Mouse (Mus musculus): ENCODE results near the gene Tmsb15b1. TPM values are rescaled to one million over a fixed set of nuclear protein-coding genes. Genes with fewer than 3 reads are reported as not detected.
A peak's percentile ranks its signal among the peaks of the same experiment; 100 is the strongest.
"Not testable (repeated sequence)": the region's sequence is repeated elsewhere in the genome, so short reads cannot be mapped to it uniquely, and the experiment has no call there.

The Tmsb15b1 gene
- total and polyA plus RNA-seq, 2 experiments from 2014 or later: 3.0 to 34.5 TPM

GRCm38 (mm10) chrX:136959688-136960087 is 17.0 kb downstream of the Tmsb15b1 start:
- H3K9ac ChIP-seq (replicated peaks; ENCODE audit: low read length, poor library complexity, severe bottlenecking): no peak overlapping the region
- ATAC-seq (ENCODE audit: low FRiP score): no peak
- peak; percentile 17 for DNase-seq (ENCODE audit: low spot score)
- no peak overlapping the region for H3K27ac ChIP-seq (ENCODE audit: low read depth, low read length)
- H3K4me1 ChIP-seq (ENCODE audit: insufficient read depth, low read length): no peaks in the 10 kb centered on the region
- H3K9me3 ChIP-seq (ENCODE audit: low read length): no peaks in the 10 kb centered on the region
- H3K36me3 ChIP-seq (ENCODE audit: insufficient read depth, low read length): no peaks in the 10 kb centered on the region
- TF ChIP-seq CTCF (IDR thresholded peaks at IDR 0.05): peak; percentile 71
- no peak overlapping the region for H3K4me3 ChIP-seq (ENCODE audit: low read depth, low read length)
- no peak overlapping the region for H3K4me2 ChIP-seq (ENCODE audit: low read depth, low read length, poor library complexity, severe bottlenecking)
- H3K27me3 ChIP-seq (ENCODE audit: insufficient read depth, low read length): no peaks in the 10 kb centered on the region
- 37% methylated on average over 2 of the region's 2 CpGs for WGBS

DNA sequence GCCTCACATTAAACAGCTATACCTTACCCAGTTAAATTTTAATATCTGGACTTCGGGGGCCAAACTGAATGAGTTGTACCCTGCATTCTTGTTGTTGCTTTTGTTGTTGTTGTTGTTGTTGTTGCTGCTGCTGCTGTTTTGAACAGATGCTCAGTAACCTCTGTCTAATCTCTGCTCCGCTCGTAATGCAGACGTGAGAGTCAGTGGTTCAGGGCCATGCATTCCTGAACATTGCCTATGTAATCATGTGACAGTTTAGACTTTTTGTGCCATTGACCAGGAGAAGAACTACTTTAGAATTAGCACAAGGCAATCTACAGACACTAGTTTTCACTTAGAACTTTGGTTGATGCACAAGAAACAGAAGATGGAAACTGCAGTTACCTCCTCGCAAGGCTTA is 18.4 kb downstream of the Tmsb15b1 start:
- 53% methylated on average over 5 of the region's 5 CpGs for WGBS

GRCm38 (mm10) chrX:136957583-136958279 is 18.9 kb downstream of the Tmsb15b1 start:
- not testable (repeated sequence) for H3K9me3 ChIP-seq (ENCODE audit: low read length); H3K27me3 ChIP-seq (ENCODE audit: insufficient read depth, low read length); H3K27ac ChIP-seq (ENCODE audit: low read depth, low read length); H3K4me1 ChIP-seq (ENCODE audit: insufficient read depth, low read length); H3K9ac ChIP-seq (replicated peaks; ENCODE audit: low read length, poor library complexity, severe bottlenecking); H3K36me3 ChIP-seq (ENCODE audit: insufficient read depth, low read length)
- WGBS: 32% methylated on average over 13 of the region's 13 CpGs
- peak; percentile 99 for ATAC-seq (ENCODE audit: low FRiP score)
- Histone ChIP-seq H3K4me3 (ENCODE audit: low read depth, low read length) (peak overlapping the region; percentile 36), H3K4me2 (ENCODE audit: low read depth, low read length, poor library complexity, severe bottlenecking) (peak overlapping the region; percentile 40)
- peak; percentile 82 for DNase-seq (ENCODE audit: low spot score)

More for the DNA sequence above, 18.4 kb downstream of the Tmsb15b1 start:
- not testable (repeated sequence) for H3K27ac ChIP-seq (ENCODE audit: low read depth, low read length); H3K4me1 ChIP-seq (ENCODE audit: insufficient read depth, low read length); H3K27me3 ChIP-seq (ENCODE audit: insufficient read depth, low read length); ATAC-seq (ENCODE audit: low FRiP score); H3K9me3 ChIP-seq (ENCODE audit: low read length); H3K36me3 ChIP-seq (ENCODE audit: insufficient read depth, low read length); H3K9ac ChIP-seq (replicated peaks; ENCODE audit: low read length, poor library complexity, severe bottlenecking); DNase-seq (ENCODE audit: low spot score)
- Histone ChIP-seq H3K4me3 (ENCODE audit: low read depth, low read length) (peak overlapping the region; percentile 19; the same call in 1 of the 2 replicates), H3K4me2 (ENCODE audit: low read depth, low read length, poor library complexity, severe bottlenecking) (peak overlapping the region; percentile 20; the same call in 1 of the 2 replicates)

GRCm38 (mm10) chrX:136937985-136938384 is 38.7 kb downstream of the Tmsb15b1 start:
- no peak for TF ChIP-seq CTCF (IDR thresholded peaks at IDR 0.05)
- ATAC-seq (ENCODE audit: low FRiP score) (no peak), DNase-seq (ENCODE audit: low spot score) (no peak)
- Histone ChIP-seq H3K4me2 (ENCODE audit: low read depth, low read length, poor library complexity, severe bottlenecking) (no peak overlapping the region), H3K4me1 (ENCODE audit: insufficient read depth, low read length) (no peaks in the 10 kb centered on the region), H3K27ac (ENCODE audit: low read depth, low read length) (no peak overlapping the region), H3K9me3 (ENCODE audit: low read length) (no peaks in the 10 kb centered on the region), H3K27me3 (ENCODE audit: insufficient read depth, low read length) (no peaks in the 10 kb centered on the region), H3K9ac (replicated peaks; ENCODE audit: low read length, poor library complexity, severe bottlenecking) (no peak overlapping the region), H3K4me3 (ENCODE audit: low read depth, low read length) (no peak overlapping the region), H3K36me3 (ENCODE audit: insufficient read depth, low read length) (no peaks in the 10 kb centered on the region)
- WGBS: 55% methylated on average over 3 of the region's 3 CpGs

- H3K9ac ChIP-seq (replicated peaks; ENCODE audit: low read length, poor library complexity, severe bottlenecking): no peak within 1 kb of the TSS
- H3K27ac ChIP-seq (ENCODE audit: low read depth, low read length): no peak within 1 kb of the TSS
- 91% methylated on average over 14 of the region's 14 CpGs for WGBS
- no peak within 1 kb of the TSS for H3K4me3 ChIP-seq (ENCODE audit: low read depth, low read length)
- ATAC-seq (ENCODE audit: low FRiP score) (no peak), DNase-seq (ENCODE audit: low spot score) (no peak)
- no peaks in the 10 kb centered on the region for H3K4me1 ChIP-seq (ENCODE audit: insufficient read depth, low read length)
- H3K4me2 ChIP-seq (ENCODE audit: low read depth, low read length, poor library complexity, severe bottlenecking): no peak within 1 kb of the TSS
- peaks cover 10% of the 10 kb centered on the region; the same call in 1 of the 2 replicates for H3K9me3 ChIP-seq (ENCODE audit: low read length)
- no peaks in the 10 kb centered on the region for H3K36me3 ChIP-seq (ENCODE audit: insufficient read depth, low read length)
- H3K27me3 ChIP-seq (ENCODE audit: insufficient read depth, low read length): no peaks in the 10 kb centered on the region
- no peak for TF ChIP-seq CTCF (IDR thresholded peaks at IDR 0.05)
These were observed 49.6 kb downstream of the Tmsb15b1 start, which contains the start of gene H2bfm for GRCm38 (mm10) chrX:136927031-136927430. Gene H2bfm, plus strand, starts transcription at chrX:136927325.

- H3K27me3 ChIP-seq (ENCODE audit: insufficient read depth, low read length): no peaks in the 10 kb centered on the region
- H3K4me2 ChIP-seq (ENCODE audit: low read depth, low read length, poor library complexity, severe bottlenecking): no peak overlapping the region
- ATAC-seq (ENCODE audit: low FRiP score) (no peak), DNase-seq (ENCODE audit: low spot score) (no peak)
- H3K27ac ChIP-seq (ENCODE audit: low read depth, low read length): no peak overlapping the region
- peaks cover 10% of the 10 kb centered on the region; the same call in 1 of the 2 replicates for H3K9me3 ChIP-seq (ENCODE audit: low read length)
- no peak for TF ChIP-seq CTCF (IDR thresholded peaks at IDR 0.05)
- no peaks in the 10 kb centered on the region for H3K4me1 ChIP-seq (ENCODE audit: insufficient read depth, low read length)
- no peak overlapping the region for H3K9ac ChIP-seq (replicated peaks; ENCODE audit: low read length, poor library complexity, severe bottlenecking)
- no peaks in the 10 kb centered on the region for H3K36me3 ChIP-seq (ENCODE audit: insufficient read depth, low read length)
- no peak overlapping the region for H3K4me3 ChIP-seq (ENCODE audit: low read depth, low read length)
These were observed 50.8 kb downstream of the Tmsb15b1 start for GRCm38 (mm10) chrX:136925863-136926262.

Other genes starting within 250 kb of the Tmsb15b1 start
- 355 and 449 TPM in 2 replicates for gene Morf4l2, start 233.2 kb downstream of the Tmsb15b1 start, total RNA-seq (2014; rRNA removed)
- gene Morf4l2, start 233.2 kb downstream of the Tmsb15b1 start, polyA plus RNA-seq (2015; fragmentation: Nextera tagmentation; extraction: Ambion mirVana): 603 and 621 TPM in 2 replicates
- gene Glra4, start 196.7 kb downstream of the Tmsb15b1 start, total RNA-seq (2014; rRNA removed): 0.33 TPM in 1 of 2 replicates, not detected in the other
- not detected in 2 replicates for gene Glra4, start 196.7 kb downstream of the Tmsb15b1 start, polyA plus RNA-seq (2015; fragmentation: Nextera tagmentation; extraction: Ambion mirVana)
- 17.7 and 23.3 TPM in 2 replicates for gene Plp1, start 154.2 kb downstream of the Tmsb15b1 start, total RNA-seq (2014; rRNA removed)
- gene Plp1, start 154.2 kb downstream of the Tmsb15b1 start, polyA plus RNA-seq (2015; fragmentation: Nextera tagmentation; extraction: Ambion mirVana): 10.2 and 13.5 TPM in 2 replicates
- gene Rab9b, start 108.1 kb downstream of the Tmsb15b1 start, total RNA-seq (2014; rRNA removed): 31.7 and 31.8 TPM in 2 replicates
- 17.1 and 22.3 TPM in 2 replicates for gene Rab9b, start 108.1 kb downstream of the Tmsb15b1 start, polyA plus RNA-seq (2015; fragmentation: Nextera tagmentation; extraction: Ambion mirVana)
- gene H2bfm, start 49.5 kb downstream of the Tmsb15b1 start, total RNA-seq (2014; rRNA removed): not detected in 2 replicates
- not detected in 2 replicates for gene H2bfm, start 49.5 kb downstream of the Tmsb15b1 start, polyA plus RNA-seq (2015; fragmentation: Nextera tagmentation; extraction: Ambion mirVana)
- gene Tmsb15b2, start 1.4 kb downstream of the Tmsb15b1 start, total RNA-seq (2014; rRNA removed): 32.3 and 59.5 TPM in 2 replicates
- gene Tmsb15b2, start 1.4 kb downstream of the Tmsb15b1 start, polyA plus RNA-seq (2015; fragmentation: Nextera tagmentation; extraction: Ambion mirVana): 69.2 and 73.2 TPM in 2 replicates
- gene Tmsb15l, start within 50 bp of the Tmsb15b1 start, total RNA-seq (2014; rRNA removed): 1.9 and 7.9 TPM in 2 replicates
- gene Tmsb15l, start within 50 bp of the Tmsb15b1 start, polyA plus RNA-seq (2015; fragmentation: Nextera tagmentation; extraction: Ambion mirVana): 7.5 and 9.5 TPM in 2 replicates
- gene Zcchc18, start 16.3 kb upstream of the Tmsb15b1 start, total RNA-seq (2014; rRNA removed): 196 and 224 TPM in 2 replicates
- gene Zcchc18, start 16.3 kb upstream of the Tmsb15b1 start, polyA plus RNA-seq (2015; fragmentation: Nextera tagmentation; extraction: Ambion mirVana): 602 and 631 TPM in 2 replicates
- gene Slc25a53, start 61.4 kb upstream of the Tmsb15b1 start, total RNA-seq (2014; rRNA removed): 17.6 and 20.6 TPM in 2 replicates
- gene Slc25a53, start 61.4 kb upstream of the Tmsb15b1 start, polyA plus RNA-seq (2015; fragmentation: Nextera tagmentation; extraction: Ambion mirVana): 11.1 and 12.6 TPM in 2 replicates
- 14.8 and 16.3 TPM in 2 replicates for gene Fam199x, start 72.7 kb upstream of the Tmsb15b1 start, total RNA-seq (2014; rRNA removed)
- 6.7 and 8.8 TPM in 2 replicates for gene Fam199x, start 72.7 kb upstream of the Tmsb15b1 start, polyA plus RNA-seq (2015; fragmentation: Nextera tagmentation; extraction: Ambion mirVana)
- gene Esx1, start 145.2 kb upstream of the Tmsb15b1 start, total RNA-seq (2014; rRNA removed): not detected in 2 replicates
- not detected in 2 replicates for gene Esx1, start 145.2 kb upstream of the Tmsb15b1 start, polyA plus RNA-seq (2015; fragmentation: Nextera tagmentation; extraction: Ambion mirVana)

Data from midbrain, postnatal 0 days (tissue).